Comparison of ENCODE assay signal across 23 mouse cellular contexts in the genomic region with DNA sequence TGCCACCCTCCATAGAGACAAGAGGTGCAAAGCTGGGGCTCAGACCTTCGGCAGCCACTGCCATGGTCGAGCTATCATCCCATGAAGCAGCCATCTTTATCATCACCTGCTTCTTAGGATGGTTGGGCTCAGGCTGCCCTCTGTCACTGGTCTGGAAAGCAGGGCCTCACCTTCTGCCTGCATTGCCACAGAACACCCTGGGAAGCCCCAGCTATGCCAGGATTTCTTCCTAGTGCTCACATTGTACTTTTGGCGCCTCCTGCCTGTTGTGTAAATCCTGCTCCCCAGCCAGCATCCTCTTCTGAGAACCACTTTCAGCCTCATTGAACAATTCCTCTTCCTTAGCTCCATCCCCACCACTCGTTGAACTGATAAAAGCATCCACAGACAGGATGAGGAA. TPM values are rescaled to one million over a fixed set of nuclear protein-coding genes. Genes with fewer than 3 reads are reported as not detected.
A peak's percentile ranks its signal among the peaks of the same experiment; 100 is the strongest.
DNase-seq lines count a peak whose midpoint lies in the region; ATAC-seq and TF ChIP-seq lines count a peak whose summit lies in the region.
"Had no signal": no experiment of that assay in that cellular context is flagged by ENCODE, and none has a peak within 500 bp of the region (broad histone marks: within the 10 kb centered on the region; RNA-seq: fewer than 3 reads in every experiment).

No protein-coding gene starts in this region.

- no peak; the same call in 1 of the 2 replicates for ATAC-seq in hindbrain, embryonic 16.5 days
- ATAC-seq in midbrain, postnatal 0 days (ENCODE audit: low FRiP score) = no peak
- ATAC-seq in midbrain, embryonic 11.5 days (ENCODE audit: low FRiP score) = no peak
- ATAC-seq in stomach, postnatal 0 days (ENCODE audit: low FRiP score, low TSS enrichment) = no peak
- ATAC-seq: forebrain, embryonic 16.5 days; liver, postnatal 0 days; Patski had no signal

- H3K4me3 ChIP-seq in hindbrain, embryonic 10.5 days = no peak overlapping the region
- no peak overlapping the region for H3K4me3 ChIP-seq in hindbrain, embryonic 16.5 days (ENCODE audit: low read length)
- H3K4me3 ChIP-seq in midbrain, postnatal 0 days (ENCODE audit: low read depth, low read length) = no peak overlapping the region
- H3K4me3 ChIP-seq in midbrain, embryonic 11.5 days (ENCODE audit: low read depth, low read length) = no peak overlapping the region
- no peak overlapping the region for H3K4me3 ChIP-seq in stomach, postnatal 0 days (ENCODE audit: low read depth, low read length)
- H3K4me3 ChIP-seq: embryonic facial prominence, embryonic 13.5 days; left cerebral cortex, adult 2 months; limb, embryonic 10.5 days had no signal

- 71% methylated on average over 4 of the region's 4 CpGs for WGBS in hindbrain, embryonic 10.5 days
- WGBS in hindbrain, embryonic 16.5 days = 62% methylated on average over 4 of the region's 4 CpGs
- 61% methylated on average over 4 of the region's 4 CpGs for WGBS in midbrain, postnatal 0 days
- WGBS in midbrain, embryonic 11.5 days = 63% methylated on average over 4 of the region's 4 CpGs
- WGBS in stomach, postnatal 0 days = 75% methylated on average over 4 of the region's 4 CpGs

- TF ChIP-seq CTCF in midbrain, postnatal 0 days (IDR thresholded peaks at IDR 0.05) = no peak
- TF ChIP-seq CTCF in stomach, postnatal 0 days (IDR thresholded peaks at IDR 0.05; ENCODE audit: low read depth) = peak; percentile 13; the same call in 1 of the 2 replicates

- peaks cover 8% of the 10 kb centered on the region; the same call in 1 of the 2 replicates for H3K27me3 ChIP-seq in hindbrain, embryonic 10.5 days (ENCODE audit: insufficient read depth, poor library complexity, severe bottlenecking)
- no peaks in the 10 kb centered on the region for H3K27me3 ChIP-seq in hindbrain, embryonic 16.5 days (replicated peaks; ENCODE audit: control insufficient read depth, insufficient read depth, low read length)
- no peaks in the 10 kb centered on the region for H3K27me3 ChIP-seq in midbrain, postnatal 0 days (ENCODE audit: insufficient read depth, low read length)
- H3K27me3 ChIP-seq in midbrain, embryonic 11.5 days (ENCODE audit: control insufficient read depth, insufficient read depth, low read length) = no peaks in the 10 kb centered on the region
- H3K27me3 ChIP-seq in stomach, postnatal 0 days (ENCODE audit: control insufficient read depth, insufficient read depth, low read length) = no peaks in the 10 kb centered on the region
- H3K27me3 ChIP-seq: embryonic facial prominence, embryonic 13.5 days had no signal

- peaks cover 19% of the 10 kb centered on the region for H3K4me1 ChIP-seq in hindbrain, embryonic 10.5 days (replicated peaks)
- H3K4me1 ChIP-seq in hindbrain, embryonic 16.5 days (ENCODE audit: control insufficient read depth, insufficient read depth, low read depth, low read length) = peaks cover 4% of the 10 kb centered on the region
- peaks cover 4% of the 10 kb centered on the region; the same call in 1 of the 2 replicates for H3K4me1 ChIP-seq in midbrain, postnatal 0 days (ENCODE audit: insufficient read depth, low read length)
- H3K4me1 ChIP-seq in midbrain, embryonic 11.5 days (ENCODE audit: control insufficient read depth, insufficient read depth, low read length) = no peaks in the 10 kb centered on the region
- no peaks in the 10 kb centered on the region for H3K4me1 ChIP-seq in stomach, postnatal 0 days (replicated peaks; ENCODE audit: control insufficient read depth, insufficient read depth)
- H3K4me1 ChIP-seq: embryonic facial prominence, embryonic 13.5 days; limb, embryonic 10.5 days had no signal

- H3K36me3 ChIP-seq in hindbrain, embryonic 10.5 days = no peaks in the 10 kb centered on the region
- H3K36me3 ChIP-seq in hindbrain, embryonic 16.5 days (ENCODE audit: control insufficient read depth, insufficient read depth, low read length) = no peaks in the 10 kb centered on the region
- H3K36me3 ChIP-seq in midbrain, postnatal 0 days (ENCODE audit: insufficient read depth, low read length) = no peaks in the 10 kb centered on the region
- no peaks in the 10 kb centered on the region for H3K36me3 ChIP-seq in midbrain, embryonic 11.5 days (ENCODE audit: control insufficient read depth, insufficient read depth, low read length)
- H3K36me3 ChIP-seq in stomach, postnatal 0 days (ENCODE audit: control insufficient read depth, insufficient read depth, low read length) = no peaks in the 10 kb centered on the region
- H3K36me3 ChIP-seq: embryonic facial prominence, embryonic 13.5 days; limb, embryonic 10.5 days had no signal

- no peak overlapping the region for H3K9ac ChIP-seq in hindbrain, embryonic 16.5 days (ENCODE audit: low read depth, low read length)
- H3K9ac ChIP-seq in midbrain, postnatal 0 days (replicated peaks; ENCODE audit: low read length, poor library complexity, severe bottlenecking) = no peak overlapping the region
- H3K9ac ChIP-seq in midbrain, embryonic 11.5 days (ENCODE audit: low read length) = no peak overlapping the region
- H3K9ac ChIP-seq in stomach, postnatal 0 days (ENCODE audit: low read length) = no peak overlapping the region
- H3K9ac ChIP-seq: embryonic facial prominence, embryonic 13.5 days; liver, postnatal 0 days had no signal

- no peak for TF ChIP-seq EP300 in stomach, postnatal 0 days (optimal IDR thresholded peaks at IDR 0.05)

- H3K27ac ChIP-seq in hindbrain, embryonic 10.5 days = peak overlapping the region; percentile 53; the same call in 1 of the 2 replicates
- H3K27ac ChIP-seq in hindbrain, embryonic 16.5 days (ENCODE audit: low read depth, low read length) = no peak overlapping the region
- no peak overlapping the region for H3K27ac ChIP-seq in midbrain, postnatal 0 days (ENCODE audit: low read depth, low read length)
- H3K27ac ChIP-seq in midbrain, embryonic 11.5 days (ENCODE audit: low read depth, low read length) = no peak overlapping the region
- H3K27ac ChIP-seq in stomach, postnatal 0 days (replicated peaks) = no peak overlapping the region
- H3K27ac ChIP-seq: embryonic facial prominence, embryonic 13.5 days; kidney, postnatal 0 days; left cerebral cortex, adult 2 months; limb, embryonic 10.5 days had no signal

- DNase-seq in hindbrain, embryonic 10.5 days (ENCODE audit: low spot score) = no peak
- DNase-seq in midbrain, postnatal 0 days (ENCODE audit: low spot score) = peak; percentile 6
- no peak for DNase-seq in midbrain, embryonic 11.5 days (ENCODE audit: low spot score, missing footprints)
- DNase-seq in cerebellum, postnatal 10 days = peak; percentile 70 to 76
- no peak for DNase-seq in stomach, postnatal 0 days (ENCODE audit: low spot score)
- DNase-seq in embryo, embryonic 11 days = no peak
- DNase-seq: adrenal gland, postnatal 25 days; heart, postnatal 10 days; kidney, adult 18-20 months; liver, postnatal 0 days; right cerebral cortex, postnatal 4 days had no signal

- H3K4me2 ChIP-seq in hindbrain, embryonic 16.5 days (ENCODE audit: low read length) = no peak overlapping the region
- H3K4me2 ChIP-seq in midbrain, postnatal 0 days (ENCODE audit: low read depth, low read length, poor library complexity, severe bottlenecking) = no peak overlapping the region
- no peak overlapping the region for H3K4me2 ChIP-seq in midbrain, embryonic 11.5 days
- no peak overlapping the region for H3K4me2 ChIP-seq in stomach, postnatal 0 days (replicated peaks; ENCODE audit: low read depth)
- H3K4me2 ChIP-seq: embryonic facial prominence, embryonic 13.5 days; heart, embryonic 11.5 days had no signal

- H3K9me3 ChIP-seq in hindbrain, embryonic 10.5 days = no peaks in the 10 kb centered on the region
- H3K9me3 ChIP-seq in hindbrain, embryonic 16.5 days (ENCODE audit: control insufficient read depth, low read length) = no peaks in the 10 kb centered on the region
- H3K9me3 ChIP-seq in midbrain, postnatal 0 days (ENCODE audit: low read length) = no peaks in the 10 kb centered on the region
- no peaks in the 10 kb centered on the region for H3K9me3 ChIP-seq in midbrain, embryonic 11.5 days (ENCODE audit: control insufficient read depth, low read length)
- no peaks in the 10 kb centered on the region for H3K9me3 ChIP-seq in stomach, postnatal 0 days (ENCODE audit: control insufficient read depth, low read length)
- H3K9me3 ChIP-seq: embryonic facial prominence, embryonic 13.5 days; limb, embryonic 10.5 days had no signal

RNA-seq across cellular contexts. Expression of a gene that starts 45.9 kb away (rescaled TPM):
- polyA plus RNA-seq in hindbrain, embryonic 10.5 days (2016; fragmentation: Nextera tagmentation; extraction: Ambion mirVana) = 0.04 and 0.17 TPM in 2 replicates
- 7.7 and 8.8 TPM in 2 replicates for polyA plus RNA-seq in hindbrain, embryonic 16.5 days (2015; fragmentation: Nextera tagmentation; extraction: Ambion mirVana)
- 6.1 and 9.9 TPM in 2 replicates for total RNA-seq in midbrain, postnatal 0 days (2014; rRNA removed)
- polyA plus RNA-seq in midbrain, postnatal 0 days (2015; fragmentation: Nextera tagmentation; extraction: Ambion mirVana) = 4.7 and 4.9 TPM in 2 replicates
- 0.25 and 0.59 TPM in 2 replicates for polyA plus RNA-seq in midbrain, embryonic 11.5 days (2014; fragmentation: Nextera tagmentation; extraction: Ambion mirVana)
- polyA plus RNA-seq in stomach, postnatal 0 days (2015; fragmentation: Nextera tagmentation; extraction: Ambion mirVana) = 0.02 TPM in 2 replicates
- total RNA-seq: liver, adult 2 months; neutrophil, adult 5-6 weeks had no signal
- polyA plus RNA-seq: liver, postnatal 0 days; Patski had no signal

RNA-seq across cellular contexts. Expression of a gene that starts 50.0 kb away (rescaled TPM):
- polyA plus RNA-seq in hindbrain, embryonic 10.5 days (2016; fragmentation: Nextera tagmentation; extraction: Ambion mirVana) = 1.4 TPM in 1 of 2 replicates, not detected in the other
- polyA plus RNA-seq in hindbrain, embryonic 16.5 days (2015; fragmentation: Nextera tagmentation; extraction: Ambion mirVana) = 1.8 and 1.9 TPM in 2 replicates
- 1.4 and 1.6 TPM in 2 replicates for total RNA-seq in midbrain, postnatal 0 days (2014; rRNA removed)
- polyA plus RNA-seq in midbrain, postnatal 0 days (2015; fragmentation: Nextera tagmentation; extraction: Ambion mirVana) = 2.9 and 3.4 TPM in 2 replicates
- not detected in 2 replicates for polyA plus RNA-seq in midbrain, embryonic 11.5 days (2014; fragmentation: Nextera tagmentation; extraction: Ambion mirVana)
- not detected in 2 replicates for polyA plus RNA-seq in stomach, postnatal 0 days (2015; fragmentation: Nextera tagmentation; extraction: Ambion mirVana)
- total RNA-seq: adrenal gland, postnatal 25 days; heart, postnatal 10 days; left cerebral cortex, adult 2 months; liver, adult 2 months; megakaryocyte-erythroid progenitor cell, adult 5-6 weeks; neutrophil, adult 5-6 weeks had no signal
- polyA plus RNA-seq: embryonic facial prominence, embryonic 13.5 days; heart, embryonic 11.5 days; kidney, postnatal 0 days; limb, embryonic 10.5 days; liver, adult 2 months; liver, postnatal 0 days; Patski; stomach, embryonic 16.5 days had no signal

Comparison
In these comparisons a context has a peak if more than half of its experiments do, and no peak if none do; other contexts are left out.
1. DNase-seq: peak in midbrain, postnatal 0 days (single experiment) and cerebellum, postnatal 10 days (2 of 2); none in hindbrain, embryonic 10.5 days (single experiment), midbrain, embryonic 11.5 days (single experiment), stomach, postnatal 0 days (single experiment) and embryo, embryonic 11 days (single experiment).